Mouse (Mus musculus) MEL (cell line): Measurements from ENCODE around the gene Vav3. TPM values are rescaled to one million over a fixed set of nuclear protein-coding genes. Genes with fewer than 3 reads are reported as not detected.
A peak's percentile ranks its signal among the peaks of the same experiment; 100 is the strongest.

Experiments
- DNase-seq: peaks from one replicate; pipeline ENCODE4 v3.0.0; 2011; ENCODE audit warnings: low read depth, low spot score
- H3K27ac ChIP-seq: 2 replicates; pipeline ENCODE4 v1.5.1; 2012; ENCODE audit warnings: low read depth, mild to moderate bottlenecking, control low read depth, low read length, moderate library complexity; ENCODE audit not compliant: control insufficient read depth
- H3K27me3 ChIP-seq, 2 experiments: fragments of 150-350 bp in 1 of 2; sonication (generic) in 1 of 2; 2 replicates each; pipeline ENCODE4 v1.6.1; 2012; ENCODE audit warnings: low read length in 2 of 2, mild to moderate bottlenecking in 2 of 2, improper control_type of control experiment in 1 of 2, moderate library complexity in 1 of 2; ENCODE audit not compliant: insufficient read depth in 2 of 2, control insufficient read depth in 1 of 2
- H3K36me3 ChIP-seq, 2 experiments: 2 replicates each; pipeline ENCODE4 v1.6.1; 2012 to 2014; ENCODE audit warnings: low read length in 2 of 2, improper control_type of control experiment in 1 of 2, inconsistent platforms in 1 of 2, mild to moderate bottlenecking in 1 of 2; ENCODE audit not compliant: insufficient read depth in 2 of 2, control insufficient read depth in 1 of 2
- H3K4me1 ChIP-seq, 2 experiments: fragments of 150-350 bp in 1 of 2; sonication (generic) in 1 of 2; 2 replicates each; pipeline ENCODE4 v1.6.1; 2012; ENCODE audit warnings: low read length in 2 of 2, improper control_type of control experiment in 1 of 2, mild to moderate bottlenecking in 1 of 2; ENCODE audit not compliant: insufficient read depth in 2 of 2, control insufficient read depth in 1 of 2
- H3K4me3 ChIP-seq, 2 experiments: fragments of 150-350 bp in 1 of 2; sonication (generic) in 1 of 2; 2 replicates each; pipeline ENCODE4 v1.5.1; 2012; ENCODE audit warnings: low read depth in 2 of 2, low read length in 2 of 2, mild to moderate bottlenecking in 2 of 2, moderate library complexity in 2 of 2, control low read depth in 1 of 2, improper control_type of control experiment in 1 of 2; ENCODE audit not compliant: control insufficient read depth in 1 of 2, insufficient read depth in 1 of 2
- H3K79me2 ChIP-seq: 2 replicates; pipeline ENCODE4 v1.6.1; 2012; ENCODE audit warnings: mild to moderate bottlenecking, low read length, moderate library complexity; ENCODE audit not compliant: control insufficient read depth, poor library complexity, insufficient read depth
- H3K9ac ChIP-seq: 2 replicates; pipeline ENCODE4 v1.6.1; 2012; ENCODE audit warnings: low read depth, mild to moderate bottlenecking, control low read depth, low read length, moderate library complexity; ENCODE audit not compliant: control insufficient read depth, poor library complexity, severe bottlenecking
- H3K9me3 ChIP-seq: fragments of 150-350 bp; sonication (generic); replicated peaks from 2 replicates; pipeline ENCODE4 v1.6.1; 2012; ENCODE audit warnings: mild to moderate bottlenecking, low read length, improper control_type of control experiment, moderate library complexity; ENCODE audit not compliant: insufficient read depth
- BHLHE40 ChIP-seq: IDR thresholded peaks from 2 replicates; pipeline ENCODE4 v1.6.1; 2012; ENCODE audit warnings: low read depth, mild to moderate bottlenecking, inconsistent platforms, low read length, improper control_type of control experiment, borderline replicate concordance
- CHD1 ChIP-seq: IDR thresholded peaks from 2 replicates; pipeline ENCODE4 v1.6.1; 2012; ENCODE audit warnings: low read depth, mild to moderate bottlenecking, inconsistent platforms, low read length, improper control_type of control experiment
- CTCF ChIP-seq, 3 experiments: IDR thresholded peaks in 2 of 3; conservative IDR thresholded peaks in 1 of 3; 2 replicates each; pipeline ENCODE4 v1.5.1; 2011 to 2012; ENCODE audit warnings: low read length in 3 of 3, low read depth in 2 of 3, mild to moderate bottlenecking in 2 of 3, improper control_type of control experiment in 1 of 3, inconsistent platforms in 1 of 3, mixed read lengths in 1 of 3, moderate library complexity in 1 of 3; ENCODE audit not compliant: control insufficient read depth in 1 of 3, insufficient read depth in 1 of 3, poor library complexity in 1 of 3, severe bottlenecking in 1 of 3
- E2F4 ChIP-seq: IDR thresholded peaks from 2 replicates; pipeline ENCODE4 v1.6.1; 2011; ENCODE audit warnings: low read depth, low read length, improper control_type of control experiment, borderline replicate concordance
- ELF1 ChIP-seq: IDR thresholded peaks from 2 replicates; pipeline ENCODE4 v1.6.1; 2014; ENCODE audit warnings: low read depth, mild to moderate bottlenecking, inconsistent platforms, low read length, improper control_type of control experiment, moderate library complexity
- EP300 ChIP-seq, 2 experiments: IDR thresholded peaks; 2 replicates each; pipeline ENCODE4 v1.6.1; 2011; ENCODE audit warnings: improper control_type of control experiment in 2 of 2, low read length in 2 of 2, low read depth in 1 of 2, mild to moderate bottlenecking in 1 of 2
- GATA1 ChIP-seq: IDR thresholded peaks from 2 replicates; pipeline ENCODE4 v1.6.1; 2011; ENCODE audit warnings: low read depth, low read length, improper control_type of control experiment
- HCFC1 ChIP-seq: IDR thresholded peaks from 2 replicates; pipeline ENCODE4 v1.6.1; 2012; ENCODE audit warnings: low read depth, mild to moderate bottlenecking, inconsistent platforms, low read length, improper control_type of control experiment, moderate library complexity
- JUND ChIP-seq: IDR thresholded peaks from 2 replicates; pipeline ENCODE4 v1.6.1; 2011; ENCODE audit warnings: low read depth, mild to moderate bottlenecking, improper control_type of control experiment, low read length
- KAT2A ChIP-seq: conservative IDR thresholded peaks from 2 replicates; pipeline ENCODE4 v1.6.1; 2012; ENCODE audit warnings: low read depth, low read length, improper control_type of control experiment, inconsistent platforms
- MAX ChIP-seq: IDR thresholded peaks from 2 replicates; pipeline ENCODE4 v1.6.1; 2011; ENCODE audit warnings: low read length, improper control_type of control experiment
- MEF2A ChIP-seq: IDR thresholded peaks from 2 replicates; pipeline ENCODE4 v1.6.1; 2014; ENCODE audit warnings: low read depth, mild to moderate bottlenecking, inconsistent platforms, low read length, improper control_type of control experiment; ENCODE audit not compliant: poor library complexity, insufficient replicate concordance, severe bottlenecking; ENCODE audit errors: extremely low read depth
- NELFE ChIP-seq: IDR thresholded peaks from 2 replicates; pipeline ENCODE4 v1.6.1; 2011; ENCODE audit warnings: low read depth, low read length, improper control_type of control experiment
- NRF1 ChIP-seq: IDR thresholded peaks from 2 replicates; pipeline ENCODE4 v1.6.1; 2014; ENCODE audit warnings: low read depth, mild to moderate bottlenecking, inconsistent platforms, low read length, improper control_type of control experiment, moderate library complexity; ENCODE audit not compliant: poor library complexity, insufficient read depth, severe bottlenecking
- POLR2AphosphoS2 ChIP-seq: IDR thresholded peaks from 2 replicates; pipeline ENCODE4 v1.6.1; 2011; ENCODE audit warnings: low read length, improper control_type of control experiment
- RAD21 ChIP-seq: IDR thresholded peaks from 2 replicates; pipeline ENCODE4 v1.6.1; 2011; ENCODE audit warnings: mild to moderate bottlenecking, low read depth, low read length, improper control_type of control experiment
- TBP ChIP-seq: IDR thresholded peaks from 2 replicates; pipeline ENCODE4 v1.8.0; 2011; ENCODE audit warnings: low read depth, low read length, improper control_type of control experiment
- TCF12 ChIP-seq: IDR thresholded peaks from 2 replicates; pipeline ENCODE4 v1.6.1; 2014; ENCODE audit warnings: low read depth, mild to moderate bottlenecking, inconsistent platforms, low read length, improper control_type of control experiment, moderate library complexity
- UBTF ChIP-seq: IDR thresholded peaks from 2 replicates; pipeline ENCODE4 v1.6.1; 2012; ENCODE audit warnings: low read depth, mild to moderate bottlenecking, inconsistent platforms, low read length, improper control_type of control experiment, moderate library complexity, borderline replicate concordance; ENCODE audit not compliant: insufficient read depth
- USF2 ChIP-seq, 2 experiments: IDR thresholded peaks; 2 replicates each; pipeline ENCODE4 v1.6.1; 2011 to 2012; ENCODE audit warnings: improper control_type of control experiment in 2 of 2, low read length in 2 of 2, borderline replicate concordance in 1 of 2, inconsistent platforms in 1 of 2, low read depth in 1 of 2, mild to moderate bottlenecking in 1 of 2; ENCODE audit not compliant: insufficient read depth in 1 of 2
- polyA plus RNA-seq, 2 experiments: library from polyadenylated mRNA; stranded (reverse) in 1 of 2; unstranded in 1 of 2; fragments of >175 nt in 1 of 2; fragments of >200 nt in 1 of 2; gene quantifications; 2 replicates each; pipeline versions ENCODE4 v1.2.1 to v1.2.4; 2012; ENCODE audit warnings: low replicate concordance in 2 of 2, low read depth in 1 of 2; ENCODE audit not compliant: insufficient read length in 2 of 2, insufficient read depth in 1 of 2, missing spikeins in 1 of 2
- total RNA-seq: library from RNA; depleted of rRNA; stranded (reverse); fragments of 300-350 nt; gene quantifications from 2 replicates; pipeline ENCODE4 v1.2.3, GENCODE M21; 2012

Gene Vav3
- total and polyA plus RNA-seq, 3 experiments: not detected

DNA sequence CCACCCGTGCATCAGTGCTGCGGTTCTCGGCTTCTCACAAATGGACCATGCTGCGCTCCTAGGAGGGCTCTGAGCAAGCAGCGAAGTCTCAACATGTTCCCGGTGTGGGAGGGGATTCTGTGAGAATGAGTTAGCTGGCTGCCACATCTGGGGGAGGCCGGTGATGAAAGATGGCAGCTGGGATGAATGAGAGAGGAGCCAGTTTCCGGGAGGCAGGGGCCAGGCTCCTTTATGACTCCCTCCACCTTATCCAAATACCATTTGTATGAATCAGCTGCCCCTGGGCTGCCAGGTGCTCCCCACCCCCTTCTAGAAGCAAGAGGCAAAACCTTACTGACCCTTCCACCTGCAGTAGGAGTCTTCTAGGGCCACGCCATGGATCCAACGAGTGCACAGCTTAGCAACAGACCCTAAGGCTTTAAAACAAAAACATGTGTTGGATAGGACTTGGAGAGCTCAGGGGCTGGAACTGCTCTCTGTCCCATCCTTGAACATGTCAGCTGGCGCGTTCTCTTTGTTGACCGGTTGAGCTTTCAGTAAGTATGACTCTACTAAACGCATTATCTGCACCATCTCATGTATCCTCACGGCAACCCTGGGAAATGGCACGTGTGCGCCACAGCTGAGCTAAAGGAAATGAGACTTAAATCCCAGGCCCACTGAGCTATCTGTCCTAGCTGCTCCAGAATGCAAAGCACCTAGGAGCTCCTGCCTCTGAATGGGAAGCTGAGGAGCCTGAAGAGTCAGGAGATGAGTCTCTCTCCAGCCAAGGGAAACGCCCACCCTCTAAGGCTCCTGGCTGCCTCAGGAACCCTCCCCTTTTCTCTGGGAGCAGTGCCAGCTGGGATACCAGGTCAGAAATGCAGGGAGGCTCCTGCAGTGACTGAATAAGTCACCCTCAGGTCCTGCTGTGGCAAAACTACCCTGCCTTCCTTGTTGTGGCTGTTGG is 30.9 kb upstream of the Vav3 start:
- no peak overlapping the region for H3K4me3 ChIP-seq
- no peaks in the 10 kb centered on the region for H3K27me3 ChIP-seq
- H3K79me2 ChIP-seq: no peaks in the 10 kb centered on the region
- H3K27ac ChIP-seq: no peak overlapping the region
- H3K9me3 ChIP-seq: no peaks in the 10 kb centered on the region
- H3K9ac ChIP-seq: no peak overlapping the region
- H3K36me3 ChIP-seq: peaks cover 0 to 32% of the 10 kb centered on the region in 2 experiments; a peak in 2 of 4 replicates
- H3K4me1 ChIP-seq: peaks cover 2 to 33% of the 10 kb centered on the region in 2 experiments; a peak in 3 of 4 replicates
- DNase-seq: peak; percentile 21
- TF ChIP-seq BHLHE40 (no peak), MEF2A (no peak), ELF1 (no peak), TBP (no peak), GATA1 (no peak), HCFC1 (no peak)

DNA sequence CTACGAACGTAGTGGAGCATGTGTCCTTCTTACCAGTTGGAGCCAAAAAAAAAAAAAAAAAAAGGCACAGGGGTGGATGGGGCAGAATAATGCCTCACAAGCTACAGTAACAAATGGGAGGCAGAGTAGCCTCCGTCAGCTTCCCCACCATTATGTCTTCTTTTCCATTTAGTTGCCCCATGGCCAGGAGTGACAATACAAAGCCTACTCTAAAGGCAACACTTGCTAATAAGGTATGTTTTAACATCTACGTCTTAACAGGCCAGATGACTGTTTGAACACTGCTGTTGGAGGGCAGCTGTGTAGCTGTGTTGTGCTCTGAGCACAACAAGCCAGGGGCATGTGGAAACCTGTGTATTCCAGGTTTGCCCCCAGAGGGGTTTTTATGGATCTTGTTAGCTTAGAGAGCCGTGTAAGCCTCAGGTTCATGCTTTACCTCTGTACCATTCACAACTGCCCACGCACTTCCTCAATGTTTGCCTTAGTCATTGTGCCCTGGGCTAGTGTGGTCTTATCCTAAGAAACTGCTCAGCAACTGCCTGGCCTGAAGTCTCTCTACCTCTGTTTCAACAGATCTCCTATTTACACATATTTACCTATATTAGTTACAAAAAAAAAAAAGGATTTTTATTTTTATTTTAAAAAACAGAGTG is 29.2 kb upstream of the Vav3 start:
- H3K4me3 ChIP-seq: no peak overlapping the region
- H3K27ac ChIP-seq: peak overlapping the region; percentile 59; the same call in 1 of the 2 replicates
- H3K9ac ChIP-seq: peak overlapping the region; percentile 48; the same call in 1 of the 2 replicates
- TF ChIP-seq NRF1 (no peak), MAX (0 out of 2 replicates have a peak, but pooled peaks have one; percentile 40), E2F4 (no peak), EP300 (IDR thresholded peaks at IDR 0.05; ENCODE audit: low read depth in 1 of 2, low read length in 2 of 2) (peak; percentile 76 to 77), CHD1 (no peak), KAT2A (no peak), TCF12 (no peak), ELF1 (0 out of 2 replicates have a peak, but pooled peaks have one; percentile 28), POLR2AphosphoS2 (no peak), JUND (no peak), CTCF (IDR thresholded peaks at IDR 0.05 in 2 of 3, conservative IDR thresholded peaks at IDR 0.05 in 1 of 3; ENCODE audit: control insufficient read depth in 1 of 3, insufficient read depth in 1 of 3, low read depth in 2 of 3, low read length in 3 of 3, poor library complexity in 1 of 3, severe bottlenecking in 1 of 3) (no peak), UBTF (no peak), NELFE (no peak), USF2 (IDR thresholded peaks at IDR 0.05; ENCODE audit: borderline replicate concordance in 1 of 2, insufficient read depth in 1 of 2, low read depth in 1 of 2, low read length in 2 of 2) (no peak), RAD21 (no peak)
- H3K9me3 ChIP-seq: no peaks in the 10 kb centered on the region
- H3K79me2 ChIP-seq: no peaks in the 10 kb centered on the region
- H3K27me3 ChIP-seq: no peaks in the 10 kb centered on the region
- H3K36me3 ChIP-seq: peaks cover 0 to 32% of the 10 kb centered on the region in 2 experiments; a peak in 2 of 4 replicates
- H3K4me1 ChIP-seq: peaks cover 2 to 33% of the 10 kb centered on the region in 2 experiments; a peak in 3 of 4 replicates
- peak; percentile 84 for DNase-seq
